Mouse (Mus musculus) liver, postnatal 0 days (tissue): ENCODE measurements at regions not wholly inside any gene's neighbourhood (a gene's known extent, or its start where the extent isn't known, plus 50 kb on each side); places are given as distances from the start of the nearest gene placed in this dataset.

Experiments used
- ATAC-seq: fragments of 200-750 bp; cut with Nextera tagmentation; 2 replicates; pipeline ENCODE4 v1.8.0; 2017; ENCODE audit warnings: mild to moderate bottlenecking, moderate library complexity
- DNase-seq: peaks from one replicate; pipeline ENCODE4 v3.0.0-alpha.2; 2016
- H3K27ac ChIP-seq: fragments of 300-500 bp; sonication (generic); 2 replicates; pipeline ENCODE4 v1.5.1; 2014; ENCODE audit warnings: antibody characterized with exemption, moderate library complexity, mild to moderate bottlenecking, low read depth
- H3K27me3 ChIP-seq: fragments of 300-500 bp; sonication (generic); 2 replicates; pipeline ENCODE4 v1.6.1; 2014; ENCODE audit warnings: low read length, control low read depth, mixed read lengths; ENCODE audit not compliant: insufficient read depth
- H3K36me3 ChIP-seq: fragments of 300-500 bp; sonication (generic); replicated peaks from 2 replicates; pipeline ENCODE4 v1.6.1; 2014; ENCODE audit warnings: mild to moderate bottlenecking, control low read depth, low read length, moderate library complexity, mixed read lengths; ENCODE audit not compliant: insufficient read depth
- H3K4me1 ChIP-seq: fragments of 300-500 bp; sonication (generic); 2 replicates; pipeline ENCODE4 v1.6.1; 2014; ENCODE audit warnings: antibody characterized with exemption, mild to moderate bottlenecking, control low read depth; ENCODE audit not compliant: insufficient read depth
- H3K4me2 ChIP-seq: fragments of 300-500 bp; sonication (generic); 2 replicates; pipeline ENCODE4 v1.6.1; 2014; ENCODE audit warnings: low read depth, mild to moderate bottlenecking, low read length, moderate library complexity, mixed read lengths
- H3K4me3 ChIP-seq: fragments of 300-500 bp; sonication (generic); 2 replicates; pipeline ENCODE4 v1.5.1; 2014; ENCODE audit warnings: low read depth, low read length
- H3K9ac ChIP-seq: fragments of 300-500 bp; sonication (generic); replicated peaks from 2 replicates; pipeline ENCODE4 v1.6.1; 2014; ENCODE audit warnings: mild to moderate bottlenecking, moderate library complexity
- H3K9me3 ChIP-seq: fragments of 300-500 bp; sonication (generic); 2 replicates; pipeline ENCODE4 v1.6.1; 2016; ENCODE audit warnings: mild to moderate bottlenecking, control low read depth, low read length, mixed read lengths
- CTCF ChIP-seq: sonication (generic); IDR thresholded peaks from 2 replicates; pipeline ENCODE4 v1.5.1; 2016; ENCODE audit warnings: antibody characterized with exemption, low read depth
- EP300 ChIP-seq: IDR thresholded peaks from 2 replicates; pipeline ENCODE4 v1.6.1; 2016; ENCODE audit warnings: antibody characterized with exemption, low read depth, mild to moderate bottlenecking
- WGBS: fragments of 180-500 bp; shearing (Covaris S2); extraction: QIAGEN DNeasy Blood & Tissue Kit; methylation state at CpG from one replicate; pipeline ENCODE4 v1.1.7; 2014; ENCODE audit not compliant: insufficient replicate concordance; 5-methylcytosine and 5-hydroxymethylcytosine counted together

- TF ChIP-seq CTCF, result no peak
- TF ChIP-seq EP300, result no peak
- WGBS, result 77% methylated on average over 6 of the region's 6 CpGs
- H3K27me3 ChIP-seq, result no peaks in the 10 kb centered on the region
- H3K9me3 ChIP-seq, result no peaks in the 10 kb centered on the region
- DNase-seq, result no peak
- no peaks in the 10 kb centered on the region for H3K4me1 ChIP-seq
- no peak overlapping the region for H3K4me2 ChIP-seq
- no peak overlapping the region for H3K9ac ChIP-seq
- H3K36me3 ChIP-seq, result no peaks in the 10 kb centered on the region
- no peak overlapping the region for H3K27ac ChIP-seq
- no peak for ATAC-seq
- H3K4me3 ChIP-seq, result no peak overlapping the region
These were observed 586.0 kb upstream of the A1bg start for GRCm38 (mm10) chr15:61508806-61509205.

- no peak for DNase-seq
- Histone ChIP-seq H3K4me2 (no peak overlapping the region), H3K36me3 (no peaks in the 10 kb centered on the region), H3K9ac (no peak overlapping the region), H3K4me3 (no peak overlapping the region), H3K27ac (no peak overlapping the region), H3K4me1 (no peaks in the 10 kb centered on the region), H3K9me3 (no peaks in the 10 kb centered on the region), H3K27me3 (no peaks in the 10 kb centered on the region)
- ATAC-seq, result no peak
- 70% methylated on average over 6 of the region's 6 CpGs for WGBS
- TF ChIP-seq CTCF, result no peak
- no peak for TF ChIP-seq EP300
These were observed 583.6 kb upstream of the A1bg start for GRCm38 (mm10) chr15:61506361-61506897.

- H3K9ac ChIP-seq, result no peak overlapping the region
- TF ChIP-seq CTCF, result no peak
- no peak for TF ChIP-seq EP300
- WGBS, result 75% methylated on average over 7 of the region's 7 CpGs
These were observed 580.6 kb upstream of the A1bg start for GRCm38 (mm10) chr15:61503436-61503835.

GRCm38 (mm10) chr15:61489731-61490130, 566.9 kb upstream of the A1bg start:
- no peak overlapping the region for H3K4me2 ChIP-seq
- TF ChIP-seq CTCF, result no peak
- TF ChIP-seq EP300, result no peak
- H3K4me3 ChIP-seq, result no peak overlapping the region
- no peak overlapping the region for H3K9ac ChIP-seq
- no peaks in the 10 kb centered on the region for H3K36me3 ChIP-seq
- H3K27ac ChIP-seq, result no peak overlapping the region
- 66% methylated on average over 4 of the region's 4 CpGs for WGBS
- no peak for DNase-seq
- no peak for ATAC-seq
- H3K27me3 ChIP-seq, result no peaks in the 10 kb centered on the region
- H3K9me3 ChIP-seq, result no peaks in the 10 kb centered on the region
- no peaks in the 10 kb centered on the region for H3K4me1 ChIP-seq

More at GRCm38 (mm10) chr15:61503436-61503835, 580.6 kb upstream of the A1bg start:
- Histone ChIP-seq H3K4me1 (no peaks in the 10 kb centered on the region), H3K36me3 (no peaks in the 10 kb centered on the region), H3K27ac (no peak overlapping the region), H3K9me3 (no peaks in the 10 kb centered on the region), H3K4me2 (no peak overlapping the region), H3K4me3 (no peak overlapping the region), H3K27me3 (no peaks in the 10 kb centered on the region)
- no peak for DNase-seq
- ATAC-seq, result no peak

GRCm38 (mm10) chr15:61481861-61482260, 559.0 kb upstream of the A1bg start:
- Histone ChIP-seq H3K27me3 (no peaks in the 10 kb centered on the region), H3K4me3 (no peak overlapping the region), H3K4me1 (no peaks in the 10 kb centered on the region), H3K36me3 (no peaks in the 10 kb centered on the region), H3K9me3 (no peaks in the 10 kb centered on the region), H3K4me2 (no peak overlapping the region), H3K9ac (no peak overlapping the region), H3K27ac (no peak overlapping the region)
- WGBS, result 79% methylated on average over 7 of the region's 7 CpGs
- ATAC-seq (no peak), DNase-seq (no peak)
- TF ChIP-seq CTCF (no peak), EP300 (no peak)

- Histone ChIP-seq H3K9me3 (no peaks in the 10 kb centered on the region), H3K27ac (no peak overlapping the region), H3K4me3 (no peak overlapping the region), H3K36me3 (no peaks in the 10 kb centered on the region), H3K4me2 (no peak overlapping the region), H3K4me1 (no peaks in the 10 kb centered on the region), H3K27me3 (no peaks in the 10 kb centered on the region), H3K9ac (no peak overlapping the region)
- TF ChIP-seq EP300, result no peak
- TF ChIP-seq CTCF, result no peak
- ATAC-seq, result no peak
- DNase-seq, result no peak
- 38% methylated on average over 1 of the region's 1 CpGs for WGBS
These were observed 551.1 kb upstream of the A1bg start for GRCm38 (mm10) chr15:61473900-61474299.

GRCm38 (mm10) chr15:61455042-61455441, 532.2 kb upstream of the A1bg start:
- Histone ChIP-seq H3K4me2 (no peak overlapping the region), H3K27me3 (no peaks in the 10 kb centered on the region), H3K27ac (no peak overlapping the region), H3K36me3 (no peaks in the 10 kb centered on the region), H3K4me1 (no peaks in the 10 kb centered on the region), H3K9ac (no peak overlapping the region), H3K4me3 (no peak overlapping the region), H3K9me3 (no peaks in the 10 kb centered on the region)
- no peak for DNase-seq
- WGBS, result 84% methylated on average over 5 of the region's 5 CpGs
- no peak for ATAC-seq
- TF ChIP-seq CTCF (no peak), EP300 (no peak)
